Mouse (Mus musculus) forebrain, embryonic 12.5 days (tissue): ENCODE results near the gene Rhot2. TPM values are rescaled to one million over a fixed set of nuclear protein-coding genes. Genes with fewer than 3 reads are reported as not detected.
"Not testable (repeated sequence)": the region's sequence is repeated elsewhere in the genome, so short reads cannot be mapped to it uniquely, and the experiment has no call there.

ENCODE experiments used
- ATAC-seq: fragments of 200-750 bp; cut with Nextera tagmentation; 2 replicates; pipeline ENCODE4 v1.8.0; 2017; ENCODE audit warnings: moderate TSS enrichment; ENCODE audit not compliant: low FRiP score
- H3K27ac ChIP-seq: fragments of 300-500 bp; sonication (generic); 2 replicates; pipeline ENCODE4 v1.5.1; 2016; ENCODE audit warnings: mild to moderate bottlenecking
- H3K27me3 ChIP-seq: fragments of 300-500 bp; sonication (generic); 2 replicates; pipeline ENCODE4 v1.6.1; 2016; ENCODE audit warnings: mild to moderate bottlenecking
- H3K36me3 ChIP-seq: fragments of 300-500 bp; sonication (generic); replicated peaks from 2 replicates; pipeline ENCODE4 v1.6.1; 2016; ENCODE audit warnings: mild to moderate bottlenecking
- H3K4me1 ChIP-seq: fragments of 300-500 bp; sonication (generic); 2 replicates; pipeline ENCODE4 v1.6.1; 2016
- H3K4me2 ChIP-seq: fragments of 300-500 bp; sonication (generic); 2 replicates; pipeline ENCODE4 v1.6.1; 2016; ENCODE audit warnings: mild to moderate bottlenecking, moderate library complexity
- H3K4me3 ChIP-seq: fragments of 300-500 bp; sonication (generic); replicated peaks from 2 replicates; pipeline ENCODE4 v1.5.1; 2016; ENCODE audit warnings: mild to moderate bottlenecking
- H3K9ac ChIP-seq: fragments of 300-500 bp; sonication (generic); 2 replicates; pipeline ENCODE4 v1.6.1; 2016; ENCODE audit warnings: mild to moderate bottlenecking
- H3K9me3 ChIP-seq: fragments of 300-500 bp; sonication (generic); 2 replicates; pipeline ENCODE4 v1.6.1; 2016
- WGBS: fragments of 180-500 bp; shearing (Covaris S2); methylation state at CpG from one replicate; pipeline ENCODE4 v1.1.7; 2016; 5-methylcytosine and 5-hydroxymethylcytosine counted together
- polyA plus RNA-seq: library from polyadenylated mRNA; unstranded; fragments of >200 nt; fragmentation: Nextera tagmentation; extraction: Ambion mirVana; gene quantifications from 2 replicates; pipeline ENCODE4 v1.2.1, GENCODE M21; 2016

Gene Rhot2
- polyA plus RNA-seq, 1 experiment from 2014 or later = 20.9 TPM

DNA sequence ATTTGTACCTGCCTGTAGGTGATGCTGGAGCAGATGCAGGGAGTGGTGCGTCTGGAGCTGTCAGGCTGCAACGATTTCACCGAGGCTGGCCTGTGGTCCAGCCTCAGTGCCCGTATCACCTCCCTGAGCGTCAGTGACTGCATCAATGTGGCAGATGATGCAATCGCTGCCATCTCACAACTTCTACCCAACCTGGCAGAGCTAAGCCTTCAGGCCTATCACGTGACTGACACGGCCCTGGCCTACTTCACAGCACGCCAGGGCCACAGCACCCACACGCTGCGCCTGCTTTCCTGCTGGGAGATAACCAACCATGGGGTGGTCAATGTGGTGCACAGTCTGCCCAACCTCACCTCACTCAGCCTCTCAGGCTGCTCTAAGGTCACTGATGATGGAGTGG lies 27.0 kb downstream of the Rhot2 start:
- Histone ChIP-seq H3K4me3 (no peak overlapping the region), H3K4me2 (no peak overlapping the region), H3K9me3 (no peaks in the 10 kb centered on the region), H3K27ac (no peak overlapping the region), H3K27me3 (peaks cover 46% of the 10 kb centered on the region), H3K36me3 (peaks cover 26% of the 10 kb centered on the region), H3K9ac (no peak overlapping the region), H3K4me1 (peaks cover 19% of the 10 kb centered on the region)
- ATAC-seq = no peak
- WGBS = 87% methylated on average over 11 of the region's 11 CpGs

DNA sequence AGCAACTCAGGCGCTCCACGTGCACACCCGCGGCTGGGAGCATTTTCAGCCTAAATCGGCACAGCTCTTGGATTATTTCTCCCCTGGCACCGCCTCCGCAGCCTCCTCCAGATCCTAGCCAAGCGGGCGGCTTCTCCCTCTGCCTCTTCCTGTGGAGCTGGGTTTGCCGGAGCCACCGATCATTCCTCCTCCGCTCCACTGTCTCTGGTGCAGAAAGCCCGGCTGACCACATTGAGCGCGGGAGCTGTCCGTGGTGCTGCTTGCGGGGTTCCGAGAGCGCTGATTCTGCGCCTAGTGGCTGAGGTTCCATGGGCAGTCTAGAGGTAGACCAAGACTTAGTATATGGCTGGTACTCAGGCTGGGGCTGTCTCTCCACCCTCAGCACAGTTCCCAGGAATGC lies 31.2 kb downstream of the Rhot2 start:
- 0 out of 2 replicates have a peak overlapping the region, but pooled peaks have one; percentile 3 for H3K4me3 ChIP-seq
- WGBS = 4% methylated on average over 20 of the region's 20 CpGs
- 0 out of 2 replicates have a peak overlapping the region, but pooled peaks have one; percentile 21 for H3K9ac ChIP-seq
- peaks cover 35% of the 10 kb centered on the region for H3K27me3 ChIP-seq
- no peak overlapping the region for H3K27ac ChIP-seq
- peaks cover 22% of the 10 kb centered on the region for H3K36me3 ChIP-seq
- H3K4me2 ChIP-seq = peak overlapping the region; percentile 13; the same call in 1 of the 2 replicates
- peaks cover 37% of the 10 kb centered on the region for H3K4me1 ChIP-seq
- no peaks in the 10 kb centered on the region for H3K9me3 ChIP-seq
- no peak for ATAC-seq

DNA sequence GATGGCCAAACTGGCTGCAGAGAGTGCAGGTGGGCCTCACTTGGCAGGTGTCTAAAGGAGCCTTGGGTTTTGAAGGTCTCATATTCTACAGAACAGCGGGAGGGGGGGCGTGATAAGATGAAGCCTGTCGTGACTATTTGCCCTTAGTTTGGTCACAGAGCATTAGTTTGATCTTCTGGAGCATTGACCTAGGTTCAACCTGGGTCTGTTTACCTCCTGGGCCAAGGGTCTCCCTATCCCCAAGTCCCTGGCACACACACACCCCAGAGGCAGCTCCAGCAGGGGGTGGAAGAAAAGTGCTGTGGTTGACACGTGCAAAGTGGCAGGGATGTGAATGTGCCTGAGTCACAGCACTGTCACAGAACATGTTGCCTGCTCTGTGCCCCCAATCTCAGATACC lies 33.8 kb downstream of the Rhot2 start:
- H3K4me1 ChIP-seq = peaks cover 44% of the 10 kb centered on the region
- H3K36me3 ChIP-seq = no peaks in the 10 kb centered on the region
- no peaks in the 10 kb centered on the region for H3K9me3 ChIP-seq
- H3K4me2 ChIP-seq = peak overlapping the region; percentile 80
- 0 out of 2 replicates have a peak overlapping the region, but pooled peaks have one; percentile 85 for H3K4me3 ChIP-seq
- 81% methylated on average over 4 of the region's 4 CpGs for WGBS
- H3K9ac ChIP-seq = no peak overlapping the region
- peaks cover 20% of the 10 kb centered on the region for H3K27me3 ChIP-seq
- H3K27ac ChIP-seq = no peak overlapping the region
- no peak for ATAC-seq

DNA sequence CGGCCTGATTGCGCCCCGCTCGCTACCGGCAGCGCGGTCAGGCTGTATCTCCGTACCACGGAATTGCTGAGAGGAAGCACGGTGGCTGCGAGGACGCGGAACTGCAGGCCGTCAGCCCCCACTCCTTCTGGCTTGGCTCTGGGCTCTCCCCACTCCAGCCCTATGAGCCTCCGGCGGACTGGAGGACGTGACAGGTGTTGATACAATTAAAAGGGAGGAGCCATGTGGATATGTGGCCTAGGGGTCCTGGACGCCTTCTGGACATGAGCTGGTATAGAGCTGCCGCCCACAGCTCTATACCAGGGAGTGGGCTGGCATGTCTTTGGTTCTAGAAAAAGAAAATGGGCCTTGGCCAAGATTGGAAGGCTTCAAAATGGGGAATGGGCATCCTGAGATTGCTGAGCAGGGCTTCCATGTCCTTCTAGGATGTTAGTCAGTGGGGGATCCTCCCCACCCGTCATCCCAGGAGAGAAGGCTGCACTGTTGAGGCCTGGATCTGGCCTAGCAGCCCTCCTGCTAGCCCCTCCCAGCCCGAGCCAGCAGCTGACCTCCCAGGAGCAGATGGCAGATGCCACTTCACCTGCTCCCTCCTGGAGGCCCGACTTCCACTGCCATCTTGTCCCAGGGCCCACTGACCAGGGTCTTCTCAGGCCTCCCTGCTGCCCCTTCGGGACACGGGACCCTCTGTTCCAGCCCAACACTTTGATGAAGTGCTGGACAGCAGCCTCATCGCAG lies 34.9 kb downstream of the Rhot2 start:
- Histone ChIP-seq H3K9me3 (no peaks in the 10 kb centered on the region), H3K27me3 (peaks cover 20% of the 10 kb centered on the region), H3K9ac (peak overlapping the region; percentile 97), H3K4me1 (peaks cover 44% of the 10 kb centered on the region), H3K4me2 (peak overlapping the region; percentile 80), H3K36me3 (no peaks in the 10 kb centered on the region), H3K27ac (peak overlapping the region; percentile 97), H3K4me3 (peak overlapping the region; percentile 85)
- WGBS = 11% methylated on average over 25 of the region's 25 CpGs
- peak; percentile 67 for ATAC-seq

DNA sequence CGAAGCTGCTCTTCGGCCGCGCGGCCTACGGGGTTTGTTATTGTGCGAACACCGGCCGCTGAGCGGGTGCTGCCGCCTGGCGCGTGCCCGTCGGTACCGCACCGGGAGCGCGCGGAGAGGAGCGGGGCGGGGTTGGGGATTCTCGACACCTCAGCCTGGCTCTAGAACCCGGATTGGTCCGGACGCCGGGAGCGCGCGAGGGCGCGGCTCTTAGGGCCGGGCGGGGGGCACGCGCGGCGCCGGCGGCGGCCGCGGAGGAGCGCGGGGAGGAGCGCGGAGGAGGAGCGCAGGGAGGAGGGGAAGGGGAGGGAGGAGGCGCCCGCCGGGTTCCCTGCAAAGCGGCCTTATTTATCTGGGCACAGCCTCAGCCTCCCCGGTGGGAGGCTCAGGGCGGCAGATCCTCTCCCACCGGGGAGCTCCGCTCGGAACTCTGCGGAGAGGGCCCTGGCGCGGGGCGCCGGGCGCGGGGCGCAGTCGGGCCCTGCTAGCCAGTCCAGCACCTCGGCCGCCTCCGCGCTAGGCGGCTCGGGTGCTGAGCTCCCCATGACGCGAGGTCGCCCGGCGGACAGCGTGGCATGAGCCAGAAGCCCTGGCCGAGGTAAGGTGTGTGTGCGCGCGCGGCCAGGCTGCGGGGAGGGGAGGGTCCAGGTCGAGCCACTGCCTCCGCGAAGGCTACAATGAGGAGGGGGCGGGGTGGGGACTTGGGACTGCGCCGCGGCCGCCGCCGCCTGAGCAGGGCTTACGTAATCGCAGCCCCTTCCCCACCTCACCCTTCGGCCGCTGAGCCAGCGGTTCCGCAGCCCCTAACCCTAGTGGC lies 35.7 kb downstream of the Rhot2 start, which contains the start of gene Fbxl16:
Fbxl16 (plus strand) TSS at position 297 of the 817 bp plus-strand sequence.
- H3K4me2 ChIP-seq = peak within 1 kb of the TSS; percentile 80
- no peaks in the 10 kb centered on the region for H3K9me3 ChIP-seq
- peak within 1 kb of the TSS; percentile 97 for H3K27ac ChIP-seq
- peak within 1 kb of the TSS; percentile 97 for H3K9ac ChIP-seq
- peaks cover 47% of the 10 kb centered on the region for H3K4me1 ChIP-seq
- under 1% methylated on average over 76 of the region's 100 CpGs for WGBS
- H3K27me3 ChIP-seq = peaks cover 20% of the 10 kb centered on the region
- H3K36me3 ChIP-seq = no peaks in the 10 kb centered on the region
- H3K4me3 ChIP-seq = peak within 1 kb of the TSS; percentile 85
- peak; percentile 86 for ATAC-seq

DNA sequence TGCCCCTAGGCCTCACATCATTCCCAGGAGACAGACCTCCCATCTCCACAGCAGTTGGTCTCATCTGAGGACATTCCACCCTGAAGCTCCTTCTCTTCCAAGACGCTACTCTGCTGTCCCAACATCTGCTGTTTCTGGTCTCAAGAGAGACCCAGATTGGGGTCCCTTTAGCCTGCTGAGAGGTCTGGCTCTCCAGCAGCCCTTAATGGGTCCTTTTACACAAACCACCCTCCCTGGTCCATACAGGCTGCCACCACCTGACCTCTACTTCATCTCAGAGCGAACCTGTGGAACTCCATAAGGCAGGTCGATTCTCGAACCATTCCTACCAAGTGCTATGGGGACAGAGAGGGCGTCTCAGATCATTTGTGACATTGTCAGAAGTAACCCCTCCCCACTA lies 36.6 kb downstream of the Rhot2 start:
- ATAC-seq = 0 out of 2 replicates have a peak, but pooled peaks have one; percentile 0
- Histone ChIP-seq H3K9ac (peak overlapping the region; percentile 97), H3K4me3 (peak overlapping the region; percentile 85), H3K4me1 (peaks cover 51% of the 10 kb centered on the region), H3K4me2 (peak overlapping the region; percentile 80), H3K27me3 (peaks cover 20% of the 10 kb centered on the region), H3K9me3 (no peaks in the 10 kb centered on the region), H3K27ac (peak overlapping the region; percentile 97), H3K36me3 (no peaks in the 10 kb centered on the region)
- WGBS = 35% methylated on average over 5 of the region's 5 CpGs

DNA sequence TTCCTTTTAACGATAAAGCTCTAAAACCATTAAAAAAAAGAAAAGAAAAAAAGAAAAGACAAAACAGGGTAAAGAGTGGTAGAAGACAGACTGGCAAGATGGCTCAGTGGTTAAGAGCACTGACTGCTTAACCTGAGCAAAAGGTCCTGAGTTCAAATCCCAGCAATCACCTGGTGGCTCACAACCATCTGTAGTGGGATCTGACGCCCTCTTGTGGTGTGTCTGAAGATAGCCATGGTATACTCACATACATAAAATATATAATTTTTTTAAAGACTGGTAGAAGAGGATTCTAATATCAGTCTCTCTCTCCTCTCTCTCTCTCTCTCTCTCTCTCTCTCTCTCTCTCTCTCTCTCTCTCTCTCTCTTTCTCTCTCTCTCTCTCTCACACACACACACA lies 37.2 kb downstream of the Rhot2 start:
- not testable (repeated sequence) for ATAC-seq, H3K4me2 ChIP-seq, H3K9me3 ChIP-seq, H3K9ac ChIP-seq, H3K4me3 ChIP-seq, H3K27ac ChIP-seq, H3K36me3 ChIP-seq
- 40% methylated on average over 2 of the region's 2 CpGs for WGBS
- Histone ChIP-seq H3K27me3 (peaks cover 14% of the 10 kb centered on the region), H3K4me1 (peaks cover 51% of the 10 kb centered on the region)

DNA sequence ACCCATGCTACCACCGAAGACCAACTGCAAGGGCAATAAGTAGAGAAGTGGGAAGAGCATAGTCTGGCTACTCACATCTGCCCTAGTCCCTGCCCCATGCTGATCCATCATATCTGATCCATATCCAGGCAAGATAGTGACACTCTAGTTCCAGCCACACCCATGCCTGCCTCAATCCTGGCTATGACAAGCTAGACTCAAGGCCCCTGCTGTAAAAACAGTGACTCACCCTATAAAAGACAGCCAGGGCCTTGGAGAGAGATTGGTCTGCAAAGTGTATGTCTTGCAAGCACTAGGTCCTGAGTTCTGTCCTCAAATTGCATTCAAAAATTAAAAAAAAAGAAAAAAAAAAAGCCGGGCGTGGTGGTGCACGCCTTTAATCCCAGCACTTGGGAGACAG lies 38.1 kb downstream of the Rhot2 start:
- no peak overlapping the region for H3K4me3 ChIP-seq
- H3K27me3 ChIP-seq = peaks cover 8% of the 10 kb centered on the region; the same call in 1 of the 2 replicates
- H3K9me3 ChIP-seq = no peaks in the 10 kb centered on the region
- peaks cover 54% of the 10 kb centered on the region for H3K4me1 ChIP-seq
- ATAC-seq = no peak
- no peak overlapping the region for H3K4me2 ChIP-seq
- no peaks in the 10 kb centered on the region for H3K36me3 ChIP-seq
- 86% methylated on average over 4 of the region's 4 CpGs for WGBS
- no peak overlapping the region for H3K27ac ChIP-seq
- H3K9ac ChIP-seq = no peak overlapping the region

DNA sequence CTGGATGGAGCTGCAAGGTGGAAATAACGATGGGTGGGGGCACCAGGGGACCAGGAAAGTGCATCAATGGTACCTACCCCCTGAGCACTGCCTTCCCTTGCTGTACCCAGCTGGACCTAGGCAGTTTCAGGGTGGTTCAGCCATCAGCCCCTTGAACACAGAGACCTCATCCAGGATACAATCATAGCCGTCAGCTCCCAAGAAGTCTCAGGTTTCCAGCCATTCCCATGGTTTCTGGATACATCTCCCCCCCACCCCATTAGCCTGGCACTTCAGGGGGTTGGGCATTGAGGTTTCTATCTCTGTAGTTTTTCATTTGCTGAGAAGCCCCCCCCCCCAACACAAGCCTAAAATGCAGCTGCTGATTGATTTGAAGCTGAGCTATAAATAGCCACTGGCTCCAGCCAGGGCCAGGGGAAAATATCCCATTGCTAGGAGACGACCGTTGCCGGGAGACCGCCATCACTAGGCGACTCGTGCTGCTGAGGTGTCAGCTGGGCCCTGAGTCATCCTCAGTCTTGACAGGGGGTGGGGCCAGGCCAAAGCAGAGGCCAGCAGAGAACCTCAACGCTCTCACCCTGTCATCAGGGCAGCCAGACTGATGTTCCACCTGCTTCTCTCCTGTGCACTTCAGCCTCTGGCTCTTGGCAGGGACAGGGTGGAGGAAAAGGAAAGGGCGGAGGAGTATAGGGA lies 41.7 kb downstream of the Rhot2 start:
- H3K4me1 ChIP-seq = peaks cover 26% of the 10 kb centered on the region
- 9% methylated on average over 10 of the region's 10 CpGs for WGBS
- ATAC-seq = peak; percentile 93

DNA sequence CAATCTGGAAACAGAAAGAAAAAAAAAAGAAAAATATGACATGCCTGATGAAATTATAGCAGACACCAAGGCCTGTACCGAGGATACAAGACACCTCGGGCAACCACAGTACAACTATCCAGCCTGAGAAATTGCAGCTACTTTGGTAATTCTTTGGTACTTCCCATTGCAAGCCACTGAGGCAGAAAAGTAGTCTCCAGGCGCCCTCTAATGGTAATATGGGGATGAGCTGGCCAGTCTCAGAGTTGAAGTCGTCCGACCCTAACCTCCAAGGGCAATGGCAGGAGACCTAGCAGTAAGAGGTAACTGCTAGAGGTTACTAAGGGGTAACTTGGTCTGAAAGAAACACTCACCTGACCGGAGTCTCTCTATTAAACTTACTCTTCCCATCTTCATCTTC lies 43.6 kb downstream of the Rhot2 start:
- Histone ChIP-seq H3K27me3 (0 out of 2 replicates have a peak, but pooled peaks cover 3% of the 10 kb centered on the region), H3K4me3 (no peak overlapping the region), H3K4me1 (peaks cover 39% of the 10 kb centered on the region), H3K9me3 (no peaks in the 10 kb centered on the region), H3K36me3 (no peaks in the 10 kb centered on the region), H3K4me2 (no peak overlapping the region), H3K9ac (no peak overlapping the region), H3K27ac (no peak overlapping the region)
- ATAC-seq = no peak
- WGBS = 6% methylated on average over 6 of the region's 6 CpGs

More for the DNA sequence above, 41.7 kb downstream of the Rhot2 start:
- Histone ChIP-seq H3K27me3 (0 out of 2 replicates have a peak, but pooled peaks cover 3% of the 10 kb centered on the region), H3K27ac (peak overlapping the region; percentile 94), H3K9ac (no peak overlapping the region; the same call in 1 of the 2 replicates), H3K9me3 (no peaks in the 10 kb centered on the region), H3K4me2 (peak overlapping the region; percentile 40), H3K4me3 (peak overlapping the region; percentile 7; the same call in 1 of the 2 replicates), H3K36me3 (no peaks in the 10 kb centered on the region)

DNA sequence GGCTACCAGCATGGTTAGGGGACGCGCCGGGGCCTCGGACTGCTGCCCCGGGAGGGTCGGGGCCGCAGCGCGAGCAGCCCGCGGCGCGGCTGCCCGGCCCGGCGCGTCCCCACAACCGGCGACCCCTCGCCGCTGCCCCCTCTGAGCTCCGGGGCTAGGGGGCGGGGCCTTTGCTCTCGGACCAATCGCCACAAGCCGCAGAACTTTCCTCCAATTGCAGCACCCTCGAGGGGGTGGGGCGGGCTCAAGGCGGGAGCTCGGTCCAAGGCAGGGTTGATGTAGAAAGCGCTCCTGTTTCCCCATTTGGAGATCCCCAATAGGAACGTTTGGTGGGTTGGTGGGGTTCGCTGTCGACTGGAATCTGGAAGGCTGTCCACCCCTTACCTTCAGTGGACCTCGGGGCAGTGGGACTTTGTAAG lies 47.7 kb downstream of the Rhot2 start, which contains the start of gene Metrn:
Metrn (minus strand) TSS at position 186 of the 419 bp plus-strand sequence.
- H3K4me2 ChIP-seq = peak within 1 kb of the TSS; percentile 93
- no peaks in the 10 kb centered on the region for H3K9me3 ChIP-seq
- H3K36me3 ChIP-seq = no peaks in the 10 kb centered on the region
- H3K4me1 ChIP-seq = peaks cover 53% of the 10 kb centered on the region
- H3K4me3 ChIP-seq = peak within 1 kb of the TSS; percentile 82
- peak within 1 kb of the TSS; percentile 80 for H3K9ac ChIP-seq
- WGBS = under 1% methylated on average over 34 of the region's 35 CpGs
- 0 out of 2 replicates have a peak, but pooled peaks cover 3% of the 10 kb centered on the region for H3K27me3 ChIP-seq
- peak; percentile 82 for ATAC-seq
- peak within 1 kb of the TSS; percentile 97 for H3K27ac ChIP-seq
